Mouse (Mus musculus): ENCODE data around the gene Usp2.
"Not testable (repeated sequence)": the region's sequence is repeated elsewhere in the genome, so short reads cannot be mapped to it uniquely, and the experiment has no call there.

The Usp2 gene

GRCm38 (mm10) chr9:44095781-44096180, 29.0 kb downstream of the Usp2 start:
- DNase-seq = no peak

DNA sequence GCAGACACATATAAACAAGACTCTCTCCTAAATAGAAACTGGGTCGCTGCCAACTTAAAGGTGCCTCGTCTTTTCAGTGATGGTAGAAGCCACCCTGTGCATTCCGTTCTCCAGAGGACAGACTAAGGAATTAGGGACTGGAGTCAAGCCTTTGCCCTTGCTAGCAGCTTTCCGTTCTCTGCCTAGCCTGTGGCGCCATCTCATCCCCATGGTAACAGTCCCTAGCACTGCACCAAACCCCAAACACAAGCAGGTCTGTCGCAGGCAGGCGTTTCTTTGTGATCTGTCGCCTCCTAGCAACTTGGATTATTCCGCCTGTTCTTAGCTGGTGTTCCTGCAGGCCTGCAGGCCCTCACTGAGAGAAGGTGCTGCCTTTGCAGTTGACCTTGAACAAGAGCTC, 29.7 kb downstream of the Usp2 start:
- peak; percentile 66 for DNase-seq

GRCm38 (mm10) chr9:44101490-44101889, 34.7 kb downstream of the Usp2 start, which contains the start of gene Mfrp:
Gene Mfrp (plus strand): TSS chr9:44101729.
- no peak for DNase-seq

- DNase-seq = no peak
Observed at GRCm38 (mm10) chr9:44104881-44105280, 38.1 kb downstream of the Usp2 start.

DNA sequence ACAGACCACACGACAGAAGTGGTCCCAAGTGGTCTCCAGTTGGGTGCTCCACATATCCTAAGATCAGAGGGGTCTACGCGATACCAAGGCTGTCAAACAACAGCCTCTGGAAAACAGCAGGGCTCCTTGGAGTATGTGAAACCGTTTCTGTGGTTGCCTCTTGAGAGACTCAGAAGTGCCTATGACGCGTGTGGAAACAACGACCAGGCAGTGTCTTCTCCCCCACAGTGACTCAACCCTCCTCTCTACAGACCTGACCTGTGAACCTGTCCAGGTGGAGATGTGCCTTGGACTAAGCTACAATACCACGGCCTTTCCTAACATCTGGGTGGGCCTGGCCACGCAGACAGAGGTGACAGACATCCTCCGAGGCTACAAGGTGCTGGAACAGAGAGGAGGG, 39.0 kb downstream of the Usp2 start:
- no peak for DNase-seq

- DNase-seq = no peak
Observed at GRCm38 (mm10) chr9:44106182-44106581, 39.4 kb downstream of the Usp2 start.

- no peak for DNase-seq
Observed at GRCm38 (mm10) chr9:44106596-44106995, 39.8 kb downstream of the Usp2 start.

DNA sequence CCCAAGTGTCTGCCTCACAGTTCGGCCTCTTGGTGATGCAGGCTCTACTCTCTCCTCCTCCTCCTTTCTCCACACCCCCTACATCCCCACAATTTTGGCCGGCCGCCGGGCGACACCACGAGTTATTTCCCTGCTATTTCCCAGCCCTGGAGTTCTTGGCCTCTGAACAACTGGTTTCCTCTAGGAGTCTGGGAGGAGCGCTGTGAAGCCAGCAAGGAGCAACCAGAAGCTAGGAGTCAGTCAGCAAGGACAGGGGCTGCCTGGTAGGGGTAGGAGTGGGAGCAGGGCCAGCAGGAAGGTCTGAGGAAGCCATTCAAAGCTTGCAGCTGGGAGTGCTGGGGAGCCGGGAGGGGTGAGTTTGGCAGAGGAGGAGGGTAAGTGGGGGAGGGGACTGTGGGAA, 40.3 kb downstream of the Usp2 start, which contains the start of gene C1qtnf5:
Gene C1qtnf5 (plus strand): TSS at position 136 of the 400 bp plus-strand sequence.
- DNase-seq = peak; percentile 78

DNA sequence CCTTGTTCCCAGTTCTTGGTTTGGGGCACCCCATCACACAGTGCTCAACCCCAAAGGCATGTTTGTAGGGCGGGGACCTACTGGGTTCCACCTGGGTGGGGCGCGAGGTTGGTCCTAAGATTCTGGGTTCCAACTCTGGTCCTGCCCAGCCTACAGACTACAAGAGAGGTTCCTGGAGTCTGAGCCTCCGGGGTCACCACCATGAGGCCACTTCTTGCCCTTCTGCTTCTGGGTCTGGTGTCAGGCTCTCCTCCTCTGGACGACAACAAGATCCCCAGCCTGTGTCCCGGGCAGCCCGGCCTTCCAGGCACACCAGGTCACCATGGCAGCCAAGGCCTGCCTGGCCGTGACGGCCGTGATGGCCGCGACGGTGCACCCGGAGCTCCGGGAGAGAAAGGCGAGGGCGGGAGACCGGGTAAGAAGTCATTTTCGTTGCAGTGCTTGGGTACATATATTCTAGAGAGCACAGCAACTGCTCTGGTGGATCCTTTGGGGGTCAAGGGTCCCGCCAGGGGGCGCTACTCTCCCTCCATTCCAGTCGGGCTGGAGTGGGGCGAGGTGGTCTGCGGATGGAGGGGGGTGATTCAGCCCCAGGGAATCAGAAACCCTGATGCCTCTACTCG, 40.8 kb downstream of the Usp2 start:
- DNase-seq = no peak

DNA sequence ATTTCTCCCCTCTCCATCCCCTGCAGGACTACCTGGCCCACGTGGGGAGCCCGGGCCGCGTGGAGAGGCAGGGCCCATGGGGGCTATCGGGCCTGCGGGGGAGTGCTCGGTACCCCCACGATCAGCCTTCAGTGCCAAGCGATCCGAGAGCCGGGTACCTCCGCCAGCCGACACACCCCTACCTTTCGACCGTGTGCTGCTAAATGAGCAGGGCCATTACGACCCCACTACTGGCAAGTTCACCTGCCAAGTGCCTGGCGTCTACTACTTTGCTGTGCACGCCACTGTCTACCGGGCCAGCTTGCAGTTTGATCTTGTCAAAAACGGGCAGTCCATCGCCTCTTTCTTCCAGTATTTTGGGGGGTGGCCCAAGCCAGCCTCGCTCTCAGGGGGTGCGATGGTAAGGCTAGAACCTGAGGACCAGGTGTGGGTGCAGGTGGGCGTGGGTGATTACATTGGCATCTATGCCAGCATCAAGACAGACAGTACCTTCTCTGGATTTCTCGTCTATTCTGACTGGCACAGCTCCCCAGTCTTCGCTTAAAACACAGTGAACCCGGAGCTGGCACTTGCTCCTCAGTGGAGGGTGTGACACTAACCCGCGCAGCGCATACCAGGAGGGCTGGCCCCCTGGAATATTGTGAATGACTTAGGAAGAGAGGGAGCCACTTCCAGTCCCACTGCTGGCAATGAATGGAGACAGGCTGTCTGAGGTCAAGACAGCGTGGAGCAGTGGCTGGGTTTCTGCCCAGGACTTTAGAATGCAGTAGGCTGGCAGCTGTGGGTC, 41.6 kb downstream of the Usp2 start:
- DNase-seq = no peak

DNA sequence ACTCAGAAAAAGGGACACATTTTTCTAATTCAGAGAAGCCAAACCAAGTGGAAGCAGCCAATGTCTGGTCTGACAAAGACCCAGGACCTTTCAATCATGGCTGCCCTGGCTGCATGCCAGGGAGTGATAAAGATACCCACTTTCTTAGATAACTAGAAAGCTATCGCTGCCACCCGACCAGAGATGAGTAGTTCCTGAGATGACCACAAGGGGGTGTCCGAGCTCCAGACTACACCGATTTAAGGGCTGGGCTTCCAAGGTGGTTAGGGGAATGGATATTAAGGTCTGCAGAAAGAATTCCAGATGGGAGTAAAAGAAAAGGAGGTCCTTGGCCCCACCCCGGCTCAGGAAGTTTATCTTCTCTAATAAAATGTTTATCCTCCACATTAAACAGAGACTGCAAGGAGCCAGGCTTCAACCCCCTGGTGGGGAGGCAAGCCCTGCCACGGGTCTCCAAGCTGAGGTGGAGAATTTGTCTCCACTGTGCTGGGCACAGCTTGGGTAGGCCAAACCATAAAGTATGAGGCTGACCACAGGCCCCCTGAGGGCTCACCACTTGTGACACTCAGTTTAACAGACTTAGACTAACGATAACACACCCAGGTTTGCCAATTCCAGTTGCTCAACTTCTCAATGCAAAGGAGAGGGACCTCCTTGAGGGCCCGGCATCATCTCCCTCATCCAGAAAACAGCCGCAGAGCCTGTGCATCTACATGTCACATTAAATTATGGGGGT, 42.7 kb downstream of the Usp2 start:
- peak; percentile 68 for DNase-seq

DNA sequence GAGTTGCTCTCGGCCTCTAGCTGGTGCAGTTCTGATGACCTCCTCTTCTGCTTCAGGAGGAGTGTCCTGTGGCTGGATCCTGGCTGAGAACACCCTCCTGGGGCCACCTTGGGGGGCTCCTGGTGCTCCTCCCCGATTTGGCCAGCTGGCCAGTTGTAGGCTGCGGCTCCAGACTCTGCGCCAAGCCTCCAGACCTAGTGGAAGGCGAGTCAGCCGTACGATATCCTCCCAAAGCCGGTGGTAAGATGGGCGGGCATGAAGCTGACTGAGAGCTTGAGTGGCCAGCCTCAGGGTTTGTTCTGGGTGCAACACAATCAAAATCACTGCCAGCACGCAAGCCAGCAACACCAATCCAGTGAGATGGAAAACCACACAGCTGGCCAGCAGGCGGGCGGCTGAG, 45.1 kb downstream of the Usp2 start:
- not testable (repeated sequence) for DNase-seq

DNA sequence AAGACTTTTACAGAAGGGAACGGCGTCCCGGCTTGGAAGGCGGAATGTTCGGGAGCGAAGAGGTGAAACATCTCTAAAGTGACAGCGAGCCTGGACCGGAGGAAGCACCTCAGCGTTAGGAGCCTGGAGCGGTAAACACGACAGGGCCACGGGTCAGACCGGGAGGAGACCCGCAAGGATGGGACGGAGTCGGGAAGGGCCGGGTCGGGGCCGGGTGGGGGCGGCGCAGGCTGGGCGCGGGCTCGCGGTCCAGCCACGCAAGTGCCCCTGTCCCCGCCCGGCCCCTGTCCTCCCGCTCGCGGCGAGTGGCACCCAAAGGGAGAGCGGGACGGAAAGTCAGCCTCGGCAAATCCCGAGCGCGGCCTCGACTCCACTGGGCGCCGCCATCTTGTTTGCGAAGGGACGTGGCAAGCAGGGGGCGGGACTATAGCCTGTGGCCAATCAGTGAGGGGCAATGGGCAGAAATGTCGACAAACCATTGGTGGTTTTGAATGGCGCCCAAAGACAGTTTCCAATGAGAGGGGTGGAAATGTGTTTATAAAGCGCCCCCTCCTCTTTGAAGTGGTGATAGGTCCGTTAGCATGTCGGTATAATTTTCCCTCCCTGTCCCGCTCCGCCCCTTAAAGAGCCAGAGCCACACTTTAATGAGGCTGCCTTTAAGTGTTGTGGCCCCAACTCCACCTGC, 46.4 kb downstream of the Usp2 start, which contains the start of the genes Gm49380 and Rnf26:
Gene Gm49380 (minus strand): TSS at position 396 of the 685 bp plus-strand sequence.
Gene Rnf26 (minus strand): TSS at position 413 of the 685 bp plus-strand sequence.
- peak; percentile 97 for DNase-seq

- no peak for DNase-seq
Observed at GRCm38 (mm10) chr9:44114453-44114852, 47.6 kb downstream of the Usp2 start.

- no peak for DNase-seq
Observed at GRCm38 (mm10) chr9:44115599-44115998, 48.8 kb downstream of the Usp2 start.

- no peak for DNase-seq
Observed at GRCm38 (mm10) chr9:44116182-44116581, 49.4 kb downstream of the Usp2 start.

GRCm38 (mm10) chr9:44119011-44119410, 52.2 kb downstream of the Usp2 start:
- DNase-seq = no peak

DNA sequence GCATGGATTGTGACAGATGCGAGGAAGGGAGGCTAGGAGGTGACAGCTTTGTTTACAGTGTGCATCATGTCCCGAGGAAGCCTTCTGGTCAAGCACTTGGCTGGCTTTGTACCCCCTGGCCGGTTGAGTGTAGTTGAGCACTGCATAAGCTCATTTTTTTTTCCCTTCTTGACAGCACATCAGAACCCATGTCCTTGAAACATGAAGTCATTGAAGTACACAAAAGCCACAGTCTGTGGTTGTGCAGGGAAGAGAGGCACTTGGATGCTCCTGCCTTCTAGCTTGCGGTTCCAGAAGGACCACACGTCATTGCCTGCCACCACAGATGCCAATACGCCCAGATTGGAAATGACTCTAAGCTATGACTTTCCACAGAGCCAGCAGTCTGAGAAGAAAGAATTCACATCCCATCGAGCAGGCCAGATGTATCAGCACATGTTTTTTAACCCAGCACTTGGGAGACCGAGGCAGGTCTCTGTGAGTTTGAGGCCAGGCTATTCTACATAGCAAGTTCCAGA, 53.2 kb downstream of the Usp2 start:
- DNase-seq = no peak

DNA sequence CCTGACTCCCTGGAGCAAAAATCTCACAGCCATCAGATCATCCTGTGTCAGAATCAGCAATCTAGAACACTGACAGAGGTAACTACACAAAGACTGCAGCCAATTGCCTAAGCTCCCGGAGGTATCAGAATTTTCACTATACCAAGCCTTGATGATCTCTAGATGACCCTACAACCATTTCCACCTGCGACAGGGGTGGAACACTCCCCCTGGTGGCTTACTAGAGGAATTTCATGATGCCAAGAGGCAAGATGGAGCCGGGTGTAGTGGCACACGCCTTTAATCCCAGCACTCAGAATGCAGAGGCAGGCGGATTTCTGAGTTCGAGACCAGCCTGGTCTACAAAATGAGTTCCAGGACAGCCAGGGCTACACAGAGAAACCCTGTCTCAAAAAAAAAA, 57.5 kb downstream of the Usp2 start:
- no peak for DNase-seq

DNA sequence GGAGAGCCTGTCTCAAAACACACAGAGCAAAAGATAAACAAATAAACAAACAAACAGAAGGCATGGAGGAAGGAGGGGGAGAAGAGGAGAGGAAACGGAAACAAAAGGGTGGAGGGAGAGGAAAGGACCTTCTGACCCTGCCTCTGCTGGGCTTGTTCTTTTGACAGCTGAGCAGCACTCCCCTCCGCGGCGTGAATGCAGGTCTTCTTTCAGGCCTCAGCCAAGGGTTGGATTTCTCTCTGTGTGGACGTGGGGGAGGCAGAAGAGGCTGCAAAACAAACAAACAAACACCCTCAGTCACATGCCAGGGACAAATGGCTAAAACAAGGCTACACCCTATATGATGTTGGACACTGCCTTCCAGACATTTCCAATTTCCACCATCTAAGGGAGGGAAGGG, 58.2 kb downstream of the Usp2 start:
- no peak for DNase-seq

DNA sequence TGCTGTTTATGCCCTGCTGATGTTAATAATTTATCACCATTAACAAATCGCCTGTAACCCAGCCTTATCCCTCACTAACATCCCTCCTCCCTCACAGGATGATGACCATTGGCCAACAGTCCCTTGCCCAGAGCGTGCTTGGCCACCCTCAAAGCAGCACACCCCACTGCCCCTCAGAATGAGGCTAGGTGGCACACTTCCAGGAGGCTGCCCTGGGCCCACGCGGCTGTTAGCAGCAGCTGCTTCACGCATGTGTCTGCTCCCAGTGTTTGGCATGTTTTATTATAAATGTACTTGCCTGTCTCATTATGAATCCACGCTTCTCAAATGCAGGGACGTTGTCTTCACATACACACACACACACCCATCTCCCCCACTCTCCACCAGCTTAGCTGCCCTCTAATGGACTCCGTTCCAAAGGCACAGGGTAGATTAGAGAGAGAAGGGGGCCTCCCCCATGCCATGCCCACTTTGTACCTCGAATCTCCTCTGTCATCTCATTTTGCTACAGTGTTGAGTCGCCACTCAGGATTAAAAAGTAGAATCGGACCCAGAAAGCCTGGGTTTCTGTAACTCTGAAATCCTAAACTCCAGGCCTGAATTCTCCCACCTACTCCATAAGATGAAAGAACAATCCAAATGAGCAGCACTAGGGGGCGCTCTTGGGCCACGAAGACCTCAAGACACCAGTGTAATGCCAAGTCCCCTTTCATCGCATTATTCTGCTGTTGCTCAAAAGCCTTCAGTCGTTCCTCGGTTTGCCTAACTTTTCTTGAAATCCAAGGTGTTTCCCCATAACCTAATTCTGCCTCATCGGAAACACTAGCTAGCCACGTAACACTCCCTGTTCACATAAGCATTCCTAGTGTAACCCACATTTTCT, 59.0 kb downstream of the Usp2 start:
- peak; percentile 82 for DNase-seq

DNA sequence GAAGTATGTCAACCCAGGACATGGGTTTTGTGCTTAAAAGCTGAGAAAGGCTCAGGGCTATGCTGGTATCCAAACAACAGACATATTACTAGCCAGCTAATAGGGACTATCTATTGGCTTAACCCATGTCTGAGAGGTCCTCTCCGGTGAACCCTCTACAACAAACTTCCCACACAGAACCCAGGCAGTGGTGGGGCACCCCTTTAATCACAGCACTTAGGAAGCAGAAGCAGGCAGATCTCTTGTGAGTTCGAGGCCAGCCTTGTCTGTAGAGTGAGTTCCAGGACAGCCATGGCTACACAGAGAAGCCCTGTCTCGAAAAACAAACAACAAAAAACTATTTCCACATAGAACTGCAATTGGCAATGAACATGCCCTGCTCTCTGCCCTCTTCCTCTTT, 59.9 kb downstream of the Usp2 start:
- DNase-seq = no peak

All from right cerebral cortex, adult 18-20 months (tissue).